Mouse (Mus musculus): Measurements from ENCODE around the gene Nav2.

- no peak for TF ChIP-seq CTCF (IDR thresholded peaks at IDR 0.05)
- no peak for TF ChIP-seq POLR2A (IDR thresholded peaks at IDR 0.05; ENCODE audit: insufficient read depth, low read depth, low read length)
- TF ChIP-seq EP300 (IDR thresholded peaks at IDR 0.05; ENCODE audit: insufficient read depth, low read depth, low read length), result no peak
Observed at GRCm38 (mm10) chr7:49045499-49046346, 137.2 kb downstream of the Nav2 start.

Data from heart, adult 2 months (tissue).